Mouse (Mus musculus) small intestine, adult 10 weeks (tissue): Measurements from ENCODE around the gene Prl6a1. TPM values are rescaled to one million over a fixed set of nuclear protein-coding genes. Genes with fewer than 3 reads are reported as not detected.

Experiments used
- polyA plus RNA-seq: library from polyadenylated mRNA; stranded (reverse); fragments of 350-450 nt; fragmentation: Illumina TruSeq; extraction: RNeasy Lipid Tissue Mini Kit (QIAGEN cat#74804); gene quantifications from one replicate; pipeline ENCODE4 v1.2.3, GENCODE M21; 2014; ENCODE audit warnings: low replicate concordance

Gene Prl6a1
- polyA plus RNA-seq = not detected

GRCm38 (mm10) chr13:27312334-27313225 is at the start of gene Prl6a1:
Gene Prl6a1 (plus strand): TSS chr13:27312627.

GRCm38 (mm10) chr13:27345373-27345772 is 32.9 kb downstream of the Prl6a1 start, which contains the start of gene Prl8a2:
Gene Prl8a2 (plus strand): TSS chr13:27345673.

Other genes with a start within 250 kb of the Prl6a1 start
- gene Prl3d1, start 218.4 kb upstream of the Prl6a1 start, polyA plus RNA-seq = not detected
- not detected for gene Prl3d2, start 190.9 kb upstream of the Prl6a1 start, polyA plus RNA-seq
- gene Prl3d3, start 155.8 kb upstream of the Prl6a1 start, polyA plus RNA-seq = not detected
- not detected for gene Prl3c1, start 116.0 kb upstream of the Prl6a1 start, polyA plus RNA-seq
- gene Prl3b1, start 70.8 kb upstream of the Prl6a1 start, polyA plus RNA-seq = not detected
- gene Prl3a1, start 53.2 kb upstream of the Prl6a1 start, polyA plus RNA-seq = not detected
- gene Prl8a2, start 33.0 kb downstream of the Prl6a1 start, polyA plus RNA-seq = not detected
- not detected for gene Prl2b1, start 78.2 kb downstream of the Prl6a1 start, polyA plus RNA-seq
- gene Prl8a6, start 126.1 kb downstream of the Prl6a1 start, polyA plus RNA-seq = not detected
- not detected for gene Prl8a8, start 200.6 kb downstream of the Prl6a1 start, polyA plus RNA-seq